Mouse (Mus musculus) limb, embryonic 15.5 days (tissue): Measurements from ENCODE around the gene Cyp11a1. TPM values are rescaled to one million over a fixed set of nuclear protein-coding genes. Genes with fewer than 3 reads are reported as not detected.

Experiments
- ATAC-seq: fragments of 200-750 bp; cut with Nextera tagmentation; 2 replicates; pipeline ENCODE4 v1.8.0; 2017; ENCODE audit warnings: low read depth, moderate TSS enrichment; ENCODE audit not compliant: insufficient number of reproducible peaks, low FRiP score, low TSS enrichment
- H3K27ac ChIP-seq: fragments of 300-500 bp; sonication (generic); 2 replicates; pipeline ENCODE4 v1.5.1; 2015; ENCODE audit warnings: moderate library complexity, mild to moderate bottlenecking, inconsistent platforms
- H3K27me3 ChIP-seq: fragments of 300-500 bp; sonication (generic); 2 replicates; pipeline ENCODE4 v1.6.1; 2015; ENCODE audit warnings: inconsistent platforms
- H3K36me3 ChIP-seq: fragments of 300-500 bp; sonication (generic); 2 replicates; pipeline ENCODE4 v1.6.1; 2015; ENCODE audit warnings: inconsistent platforms
- H3K4me1 ChIP-seq: fragments of 300-500 bp; sonication (generic); 2 replicates; pipeline ENCODE4 v1.6.1; 2015; ENCODE audit warnings: inconsistent platforms
- H3K4me2 ChIP-seq: fragments of 300-500 bp; sonication (generic); 2 replicates; pipeline ENCODE4 v1.6.1; 2015; ENCODE audit warnings: mild to moderate bottlenecking, inconsistent platforms
- H3K4me3 ChIP-seq: fragments of 300-500 bp; sonication (generic); 2 replicates; pipeline ENCODE4 v1.5.1; 2015; ENCODE audit warnings: mild to moderate bottlenecking, inconsistent platforms
- H3K9ac ChIP-seq: fragments of 300-500 bp; sonication (generic); 2 replicates; pipeline ENCODE4 v1.6.1; 2015; ENCODE audit warnings: inconsistent platforms
- H3K9me3 ChIP-seq: fragments of 300-500 bp; sonication (generic); 2 replicates; pipeline ENCODE4 v1.6.1; 2016; ENCODE audit warnings: inconsistent platforms
- WGBS: fragments of 180-500 bp; shearing (Covaris S2); methylation state at CpG from one replicate; pipeline ENCODE4 v1.1.7; 2015; 5-methylcytosine and 5-hydroxymethylcytosine counted together
- polyA plus RNA-seq: library from polyadenylated mRNA; unstranded; fragments of >200 nt; fragmentation: Nextera tagmentation; extraction: Ambion mirVana; gene quantifications from 2 replicates; pipeline ENCODE4 v1.2.1, GENCODE M21; 2015

The Cyp11a1 gene
- polyA plus RNA-seq, 1 experiment from 2014 or later = 10.9 TPM

DNA sequence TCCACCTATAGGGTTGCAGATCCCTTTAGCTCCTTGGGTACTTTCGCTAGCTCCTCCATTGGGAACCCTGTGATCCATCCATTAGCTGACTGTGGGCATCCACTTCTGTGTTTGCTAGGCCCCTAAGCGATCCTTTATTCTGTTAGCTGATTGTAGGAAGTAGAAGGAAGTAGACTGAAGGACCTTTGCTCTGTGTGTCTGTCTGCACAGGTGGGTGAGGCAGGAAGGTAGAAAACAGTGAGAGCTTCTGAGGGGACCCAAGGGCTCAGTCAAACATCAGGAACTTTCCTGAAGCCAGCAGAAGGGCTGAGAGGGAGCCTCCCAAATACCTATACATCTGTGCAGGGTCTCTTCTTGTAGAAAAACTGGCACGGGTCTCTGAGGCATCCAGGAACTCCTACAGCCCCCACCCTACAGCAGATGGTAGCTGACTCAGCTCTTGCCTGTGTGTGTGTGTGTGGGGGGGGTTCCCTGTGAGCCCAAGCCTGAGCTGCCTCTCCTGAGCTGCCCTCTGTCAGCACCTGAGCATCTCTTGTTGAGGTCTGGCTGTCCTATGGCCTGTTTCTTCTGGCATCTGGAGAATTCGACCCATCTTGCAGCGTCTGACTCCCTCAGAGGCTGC, 30.9 kb upstream of the Cyp11a1 start:
- 76% methylated on average over 5 of the region's 5 CpGs for WGBS
- Histone ChIP-seq H3K9ac (no peak overlapping the region), H3K36me3 (no peaks in the 10 kb centered on the region), H3K9me3 (no peaks in the 10 kb centered on the region), H3K27me3 (no peaks in the 10 kb centered on the region), H3K4me3 (no peak overlapping the region), H3K4me2 (no peak overlapping the region), H3K4me1 (peaks cover 20% of the 10 kb centered on the region), H3K27ac (no peak overlapping the region)
- no peak for ATAC-seq

DNA sequence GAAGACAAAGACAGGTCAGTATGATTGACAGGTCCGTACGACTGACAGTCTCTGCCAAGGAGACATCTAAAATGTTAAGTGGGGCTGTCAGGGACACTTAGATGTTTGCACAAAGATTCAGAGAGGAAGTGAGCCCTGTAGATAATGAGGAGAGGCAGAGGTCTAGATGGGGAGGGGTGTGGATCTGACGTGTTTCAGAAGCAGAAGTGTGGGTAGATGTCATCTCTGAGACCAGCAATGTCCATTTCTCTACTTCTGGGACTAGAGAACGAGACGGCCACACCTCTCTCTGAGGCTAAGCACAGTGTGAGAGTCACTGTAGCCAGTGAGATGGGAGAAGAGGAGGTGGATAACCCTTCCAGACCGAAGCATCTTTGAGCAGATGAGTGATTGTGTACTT, 28.2 kb upstream of the Cyp11a1 start:
- H3K9me3 ChIP-seq = no peaks in the 10 kb centered on the region
- no peak overlapping the region for H3K9ac ChIP-seq
- no peak overlapping the region for H3K27ac ChIP-seq
- H3K4me1 ChIP-seq = peaks cover 6% of the 10 kb centered on the region
- no peak for ATAC-seq
- 84% methylated on average over 6 of the region's 6 CpGs for WGBS
- H3K36me3 ChIP-seq = no peaks in the 10 kb centered on the region
- H3K4me2 ChIP-seq = no peak overlapping the region
- H3K27me3 ChIP-seq = no peaks in the 10 kb centered on the region
- no peak overlapping the region for H3K4me3 ChIP-seq

DNA sequence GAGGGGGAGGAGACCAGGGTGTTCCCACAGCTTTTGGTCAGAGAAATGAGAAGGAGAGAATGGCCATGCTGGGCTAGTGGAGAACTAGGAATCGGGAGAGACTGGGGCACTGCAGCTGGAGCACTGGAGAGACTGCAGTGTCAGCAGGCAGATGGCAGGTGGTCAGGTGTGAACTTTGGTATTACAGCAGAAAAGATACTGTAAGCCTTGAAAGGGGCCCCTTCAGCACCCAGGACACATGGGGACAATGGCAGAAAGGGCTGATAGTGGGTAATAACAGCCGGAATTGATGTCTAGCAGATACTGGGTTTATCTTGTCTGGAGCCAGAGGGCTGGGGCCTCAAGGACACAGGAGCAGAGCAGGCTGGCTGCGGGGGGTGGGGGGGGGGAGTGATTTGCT, 27.4 kb upstream of the Cyp11a1 start:
- H3K4me2 ChIP-seq = no peak overlapping the region
- H3K27me3 ChIP-seq = no peaks in the 10 kb centered on the region
- ATAC-seq = no peak
- no peaks in the 10 kb centered on the region for H3K36me3 ChIP-seq
- no peaks in the 10 kb centered on the region for H3K4me1 ChIP-seq
- H3K27ac ChIP-seq = no peak overlapping the region
- no peak overlapping the region for H3K4me3 ChIP-seq
- H3K9ac ChIP-seq = no peak overlapping the region
- no peaks in the 10 kb centered on the region for H3K9me3 ChIP-seq
- 41% methylated on average over 3 of the region's 3 CpGs for WGBS

DNA sequence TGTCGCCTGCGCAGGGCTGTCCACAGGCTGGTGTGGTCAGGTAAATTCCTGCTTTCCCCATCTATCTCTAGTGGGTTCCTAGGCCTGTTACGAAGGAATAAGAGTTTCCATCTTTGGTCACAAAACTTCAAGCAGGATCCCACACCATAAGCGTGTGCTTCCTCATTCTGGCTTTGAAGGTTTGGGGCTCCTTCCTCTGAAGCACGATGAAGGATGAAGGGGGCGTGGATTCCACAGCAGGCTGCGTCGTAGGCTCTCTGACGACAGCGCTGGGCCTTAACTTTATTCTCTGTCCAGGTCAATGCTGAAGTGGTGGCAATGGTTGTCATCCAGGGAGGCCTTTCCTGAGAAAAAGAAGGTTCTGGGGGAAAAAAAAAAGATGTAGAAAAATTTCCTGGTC, 25.6 kb upstream of the Cyp11a1 start:
- Histone ChIP-seq H3K9ac (no peak overlapping the region), H3K36me3 (no peaks in the 10 kb centered on the region), H3K4me3 (no peak overlapping the region), H3K27me3 (no peaks in the 10 kb centered on the region), H3K4me2 (no peak overlapping the region), H3K27ac (no peak overlapping the region), H3K9me3 (no peaks in the 10 kb centered on the region), H3K4me1 (no peaks in the 10 kb centered on the region)
- 71% methylated on average over 10 of the region's 10 CpGs for WGBS
- ATAC-seq = no peak

DNA sequence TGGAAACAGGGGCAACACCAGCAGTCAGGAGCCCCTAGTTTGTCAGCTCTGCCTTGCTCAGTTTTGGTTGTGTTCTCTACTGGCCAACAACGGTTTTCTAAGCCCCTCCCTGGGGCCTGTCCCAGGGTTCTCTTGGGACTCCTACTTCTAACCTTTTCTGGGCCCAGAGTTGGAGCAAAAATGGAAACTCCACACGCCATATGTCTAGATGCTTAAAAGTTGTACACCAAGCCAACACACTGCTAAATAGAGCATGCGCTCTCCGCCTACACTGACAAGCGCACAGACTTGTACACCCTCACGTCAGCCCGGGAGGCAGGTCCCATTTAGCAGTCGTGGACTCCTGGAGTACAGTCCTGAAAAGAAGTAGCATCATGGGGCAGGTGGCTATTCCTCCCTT, 20.9 kb upstream of the Cyp11a1 start:
- Histone ChIP-seq H3K27me3 (no peaks in the 10 kb centered on the region), H3K9me3 (no peaks in the 10 kb centered on the region), H3K4me2 (no peak overlapping the region), H3K27ac (no peak overlapping the region), H3K9ac (no peak overlapping the region), H3K4me3 (no peak overlapping the region), H3K36me3 (no peaks in the 10 kb centered on the region), H3K4me1 (no peaks in the 10 kb centered on the region)
- WGBS = 84% methylated on average over 8 of the region's 8 CpGs
- ATAC-seq = no peak

DNA sequence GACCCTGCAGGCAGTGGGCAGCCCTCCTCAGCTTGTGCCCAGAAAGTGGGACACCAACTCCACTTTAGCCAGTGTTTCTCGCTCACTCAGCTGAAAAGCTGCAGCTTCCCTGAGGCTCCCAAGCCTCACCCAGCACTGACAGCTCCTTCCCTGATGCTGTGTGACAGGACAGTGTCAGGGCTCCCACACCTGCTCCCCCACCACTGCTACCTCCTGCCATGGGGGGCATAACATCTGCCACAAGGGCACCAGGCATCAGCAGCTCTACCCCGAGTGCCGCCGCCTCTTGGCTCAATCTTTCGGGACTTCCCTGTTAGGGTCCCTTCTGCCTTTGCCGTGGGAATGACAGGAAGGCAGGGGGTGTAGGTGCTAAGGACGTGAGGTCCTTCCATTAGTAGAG, 19.9 kb upstream of the Cyp11a1 start:
- H3K27ac ChIP-seq = no peak overlapping the region
- 74% methylated on average over 7 of the region's 7 CpGs for WGBS
- no peak overlapping the region for H3K9ac ChIP-seq
- no peaks in the 10 kb centered on the region for H3K27me3 ChIP-seq
- no peak overlapping the region for H3K4me2 ChIP-seq
- H3K9me3 ChIP-seq = no peaks in the 10 kb centered on the region
- ATAC-seq = no peak
- no peaks in the 10 kb centered on the region for H3K4me1 ChIP-seq
- H3K4me3 ChIP-seq = no peak overlapping the region
- H3K36me3 ChIP-seq = no peaks in the 10 kb centered on the region

DNA sequence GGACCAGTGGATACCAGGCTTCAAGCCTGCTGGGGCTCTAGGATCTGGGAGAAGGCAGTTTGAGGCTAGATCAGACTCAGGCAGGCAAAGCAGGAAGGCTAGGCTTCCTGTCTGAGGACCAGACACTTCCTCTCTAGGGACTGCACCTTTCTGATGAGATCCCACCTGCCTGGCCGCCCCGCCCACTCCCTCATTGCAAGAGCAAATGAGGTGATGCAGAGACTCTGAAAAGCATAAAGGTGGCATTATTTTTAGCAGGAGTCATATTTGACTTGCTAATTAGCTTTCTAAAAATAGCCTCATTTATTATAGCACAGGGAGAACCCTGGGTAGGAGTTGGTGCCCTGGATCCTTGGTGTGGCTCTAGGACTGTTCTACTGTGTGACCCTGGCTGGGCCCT, 18.1 kb upstream of the Cyp11a1 start:
- Histone ChIP-seq H3K4me1 (peaks cover 4% of the 10 kb centered on the region), H3K27me3 (no peaks in the 10 kb centered on the region), H3K4me3 (no peak overlapping the region), H3K27ac (no peak overlapping the region), H3K4me2 (no peak overlapping the region), H3K36me3 (no peaks in the 10 kb centered on the region), H3K9ac (no peak overlapping the region), H3K9me3 (no peaks in the 10 kb centered on the region)
- no peak for ATAC-seq
- WGBS = 85% methylated on average over 2 of the region's 2 CpGs

DNA sequence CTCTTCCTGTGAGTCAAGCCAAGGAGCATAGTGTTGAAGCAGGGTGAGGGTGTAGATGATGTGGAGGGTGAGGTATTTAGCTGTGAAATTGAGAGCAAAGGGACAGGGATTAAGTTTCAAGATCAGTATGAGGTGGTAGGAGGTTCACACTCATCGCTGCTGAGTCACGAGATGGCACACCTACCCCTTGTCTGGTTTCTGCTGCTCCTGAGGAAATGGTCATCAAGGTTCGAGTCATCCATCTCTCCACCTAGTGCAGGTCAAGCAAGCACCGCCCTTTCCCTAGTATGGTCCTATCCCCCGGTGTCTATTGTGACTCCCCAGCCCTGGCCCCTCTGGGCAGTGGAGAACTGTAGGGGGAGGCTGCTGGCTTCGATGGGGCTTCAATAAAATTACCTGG, 16.9 kb upstream of the Cyp11a1 start:
- H3K36me3 ChIP-seq = no peaks in the 10 kb centered on the region
- no peaks in the 10 kb centered on the region for H3K9me3 ChIP-seq
- no peak overlapping the region for H3K9ac ChIP-seq
- H3K4me3 ChIP-seq = no peak overlapping the region
- no peaks in the 10 kb centered on the region for H3K27me3 ChIP-seq
- no peak overlapping the region for H3K27ac ChIP-seq
- no peak overlapping the region for H3K4me2 ChIP-seq
- 79% methylated on average over 6 of the region's 6 CpGs for WGBS
- no peak for ATAC-seq
- H3K4me1 ChIP-seq = peaks cover 11% of the 10 kb centered on the region

DNA sequence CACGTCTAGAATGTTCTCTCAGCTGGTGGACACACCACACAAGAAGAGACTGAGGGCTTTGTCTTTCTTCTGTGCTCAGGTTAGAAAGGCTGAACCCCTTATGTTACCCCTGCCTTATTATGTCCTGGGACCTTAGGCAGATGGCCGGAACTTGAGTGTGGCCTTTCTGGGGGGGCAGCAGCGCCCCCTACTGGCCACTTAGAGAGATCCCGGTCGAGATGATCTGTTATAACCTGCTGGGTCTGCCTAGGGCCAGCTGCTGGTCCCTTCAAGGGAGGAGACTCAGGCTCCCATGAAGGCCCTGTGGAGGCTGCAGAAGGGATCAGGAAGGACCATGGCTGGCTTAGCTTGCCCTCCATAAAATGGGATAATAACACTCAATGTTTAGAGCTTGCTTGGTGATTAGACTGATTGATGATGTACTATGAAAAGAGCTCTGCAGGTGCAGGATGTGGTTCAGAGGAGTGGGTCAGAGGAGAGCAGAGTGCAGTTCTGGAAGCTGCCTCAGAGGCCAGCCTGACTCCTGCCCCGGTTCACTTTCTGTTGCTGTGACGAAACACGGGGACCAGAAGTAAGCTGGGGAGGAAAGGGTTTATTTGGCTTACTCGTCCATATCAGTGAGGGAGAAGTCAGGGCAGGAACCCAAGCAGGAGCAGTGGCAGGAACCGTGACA, 15.6 kb upstream of the Cyp11a1 start:
- H3K27ac ChIP-seq = no peak overlapping the region
- H3K9ac ChIP-seq = no peak overlapping the region
- no peaks in the 10 kb centered on the region for H3K36me3 ChIP-seq
- H3K9me3 ChIP-seq = no peaks in the 10 kb centered on the region
- WGBS = 35% methylated on average over 10 of the region's 10 CpGs
- H3K4me1 ChIP-seq = peaks cover 14% of the 10 kb centered on the region
- no peak overlapping the region for H3K4me3 ChIP-seq
- no peaks in the 10 kb centered on the region for H3K27me3 ChIP-seq
- H3K4me2 ChIP-seq = no peak overlapping the region
- no peak for ATAC-seq

DNA sequence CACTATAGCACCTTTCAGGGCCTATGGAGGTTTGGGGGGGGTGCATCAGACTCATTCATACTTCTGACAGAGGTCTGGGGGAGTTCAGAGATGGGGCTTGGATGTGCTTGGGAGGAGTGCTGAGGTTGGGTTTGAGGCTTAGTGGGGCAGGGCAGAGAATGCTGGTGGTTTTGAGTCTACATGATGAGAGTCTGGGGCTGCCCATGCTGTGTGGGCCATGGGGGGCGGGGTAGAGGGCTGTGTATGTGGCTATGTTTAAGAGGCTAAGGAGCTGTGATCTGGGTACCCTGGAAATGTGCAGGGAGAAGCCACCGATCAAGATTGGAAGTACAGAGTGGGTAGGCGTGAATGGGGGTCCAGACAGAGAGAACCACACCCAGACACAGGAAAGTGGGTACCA, 14.2 kb upstream of the Cyp11a1 start:
- H3K9ac ChIP-seq = no peak overlapping the region
- peaks cover 12% of the 10 kb centered on the region for H3K27me3 ChIP-seq
- no peak for ATAC-seq
- no peak overlapping the region for H3K4me2 ChIP-seq
- H3K9me3 ChIP-seq = no peaks in the 10 kb centered on the region
- H3K27ac ChIP-seq = no peak overlapping the region
- no peak overlapping the region for H3K4me3 ChIP-seq
- peaks cover 14% of the 10 kb centered on the region for H3K4me1 ChIP-seq
- WGBS = 92% methylated on average over 3 of the region's 3 CpGs
- no peaks in the 10 kb centered on the region for H3K36me3 ChIP-seq

DNA sequence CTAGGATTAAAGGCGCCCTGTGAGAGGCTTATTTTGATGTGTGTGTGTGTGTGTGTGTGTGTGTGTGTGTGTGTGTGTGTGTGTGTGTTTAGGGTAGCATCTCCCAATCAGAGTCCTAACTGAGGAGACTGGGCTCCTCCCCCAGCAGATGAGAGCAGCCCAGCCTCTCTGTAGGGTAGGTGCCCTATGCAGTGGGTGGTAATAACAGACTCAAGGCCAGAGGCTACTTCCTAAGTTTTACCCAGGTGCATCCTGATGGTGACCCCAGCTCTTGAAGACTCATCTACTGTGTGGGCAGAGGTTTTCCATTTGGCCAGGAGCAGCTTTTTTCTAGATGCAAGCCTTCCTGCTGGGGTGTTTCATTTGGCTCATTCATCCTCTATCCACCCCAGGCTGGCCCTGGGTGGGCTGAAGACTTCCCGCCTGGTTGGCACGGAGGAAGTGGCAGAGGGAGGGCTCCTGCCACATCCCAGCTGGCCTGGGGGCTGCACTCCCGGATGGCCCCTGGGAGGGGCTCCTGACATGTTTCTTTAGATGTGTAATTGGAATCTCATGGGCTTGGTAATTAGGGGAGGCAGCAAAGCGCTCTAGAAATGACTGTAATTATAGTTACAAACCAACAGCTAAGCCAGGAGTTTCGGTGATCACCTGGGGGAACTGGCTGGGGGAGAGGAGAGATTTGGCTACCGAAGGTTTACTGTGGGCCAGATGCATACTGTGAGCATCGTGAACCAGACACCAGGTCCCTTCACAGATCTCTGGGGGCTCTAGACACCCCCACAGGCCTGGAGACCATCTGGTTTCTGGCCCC, 13.2 kb upstream of the Cyp11a1 start:
- Histone ChIP-seq H3K9me3 (no peaks in the 10 kb centered on the region), H3K9ac (no peak overlapping the region), H3K4me1 (peaks cover 19% of the 10 kb centered on the region), H3K27ac (no peak overlapping the region), H3K27me3 (peaks cover 21% of the 10 kb centered on the region), H3K36me3 (no peaks in the 10 kb centered on the region), H3K4me2 (no peak overlapping the region), H3K4me3 (no peak overlapping the region)
- no peak for ATAC-seq
- 17% methylated on average over 8 of the region's 8 CpGs for WGBS

DNA sequence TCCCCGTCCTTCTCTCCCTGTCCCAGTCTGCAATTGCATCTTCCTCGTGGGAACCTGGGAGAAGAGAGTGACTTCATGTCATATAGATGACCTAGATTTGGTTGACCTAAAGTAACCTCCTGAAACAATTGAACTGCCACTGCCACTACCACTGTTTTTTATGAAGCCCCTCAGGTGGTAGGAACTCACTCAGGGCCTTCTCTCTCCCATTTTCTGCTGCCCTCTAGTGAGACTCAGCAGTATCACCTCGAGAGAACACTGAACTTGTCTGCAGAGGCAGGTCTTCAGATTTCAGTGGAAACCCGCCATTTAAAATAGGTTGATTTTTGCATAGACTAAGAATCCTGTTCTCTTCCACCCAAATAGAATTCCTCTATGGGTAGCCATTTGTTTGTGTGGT, 10.9 kb upstream of the Cyp11a1 start:
- Histone ChIP-seq H3K36me3 (no peaks in the 10 kb centered on the region), H3K4me3 (no peak overlapping the region), H3K4me1 (peaks cover 31% of the 10 kb centered on the region), H3K27me3 (peaks cover 24% of the 10 kb centered on the region), H3K27ac (no peak overlapping the region), H3K4me2 (no peak overlapping the region), H3K9me3 (no peaks in the 10 kb centered on the region), H3K9ac (no peak overlapping the region)
- ATAC-seq = no peak
- WGBS = 37% methylated on average over 4 of the region's 4 CpGs
